Mouse (Mus musculus) olfactory bulb, adult 2 months (tissue): ENCODE data around the gene Apc2. TPM values are rescaled to one million over a fixed set of nuclear protein-coding genes. Genes with fewer than 3 reads are reported as not detected.
"Not testable (repeated sequence)": the region's sequence is repeated elsewhere in the genome, so short reads cannot be mapped to it uniquely, and the experiment has no call there.

Source experiments
- H3K27ac ChIP-seq: fragments of 200-500 bp; 2 replicates; pipeline ENCODE4 v1.5.1; 2012; ENCODE audit warnings: low read depth, low read length; ENCODE audit not compliant: insufficient read depth
- H3K4me1 ChIP-seq: fragments of 200-500 bp; 2 replicates; pipeline ENCODE4 v1.6.1; 2012; ENCODE audit warnings: low read length; ENCODE audit not compliant: control insufficient read depth, insufficient read depth
- H3K4me3 ChIP-seq: fragments of 200-500 bp; 2 replicates; pipeline ENCODE4 v1.5.1; 2012; ENCODE audit warnings: mild to moderate bottlenecking, low read depth, low read length, moderate library complexity; ENCODE audit not compliant: insufficient read depth
- CTCF ChIP-seq: fragments of 200-500 bp; IDR thresholded peaks from 2 replicates; pipeline ENCODE4 v1.5.1; 2012; ENCODE audit warnings: low read depth, mild to moderate bottlenecking, low read length, moderate library complexity; ENCODE audit not compliant: insufficient read depth
- POLR2A ChIP-seq: fragments of 200-500 bp; IDR thresholded peaks from 2 replicates; pipeline ENCODE4 v1.6.1; 2012; ENCODE audit warnings: mild to moderate bottlenecking, low read depth, low read length, moderate library complexity; ENCODE audit not compliant: insufficient read depth
- WGBS: fragments of 180-500 bp; shearing (Covaris S2); methylation state at CpG from one replicate; pipeline ENCODE4 v1.1.7; 2018; 5-methylcytosine and 5-hydroxymethylcytosine counted together
- polyA plus RNA-seq: library from polyadenylated mRNA; stranded (reverse); fragments of >200 nt; gene quantifications from 2 replicates; pipeline ENCODE4 v1.2.4, GENCODE M21; 2012; ENCODE audit warnings: low replicate concordance; ENCODE audit not compliant: missing spikeins, insufficient read depth, insufficient read length

Gene Apc2
- polyA plus RNA-seq, 1 experiment = not detected

GRCm38 (mm10) chr10:80343425-80343895 lies 47.7 kb downstream of the Apc2 start:
- 38% methylated on average over 13 of the region's 13 CpGs for WGBS
- peaks cover 46% of the 10 kb centered on the region for H3K4me1 ChIP-seq
- no peak overlapping the region; the same call in 1 of the 2 replicates for H3K4me3 ChIP-seq
- no peak overlapping the region for H3K27ac ChIP-seq
- TF ChIP-seq CTCF (no peak), POLR2A (no peak)

- H3K4me1 ChIP-seq = peaks cover 50% of the 10 kb centered on the region
- no peak overlapping the region for H3K4me3 ChIP-seq
- H3K27ac ChIP-seq = no peak overlapping the region
- TF ChIP-seq POLR2A (no peak), CTCF (no peak)
- WGBS = 42% methylated on average over 9 of the region's 9 CpGs
These were observed 48.4 kb downstream of the Apc2 start for GRCm38 (mm10) chr10:80344131-80344661.

GRCm38 (mm10) chr10:80345122-80345521 lies 49.3 kb downstream of the Apc2 start:
- H3K27ac ChIP-seq = no peak overlapping the region
- WGBS = 6% methylated on average over 16 of the region's 16 CpGs
- H3K4me3 ChIP-seq = no peak overlapping the region
- no peak for TF ChIP-seq CTCF
- no peak for TF ChIP-seq POLR2A
- H3K4me1 ChIP-seq = peaks cover 49% of the 10 kb centered on the region

- WGBS = 89% methylated on average over 6 of the region's 6 CpGs
These were observed 50.2 kb downstream of the Apc2 start for GRCm38 (mm10) chr10:80345929-80346328.

GRCm38 (mm10) chr10:80347514-80347967 lies 51.8 kb downstream of the Apc2 start:
- TF ChIP-seq POLR2A (no peak), CTCF (no peak)
- no peak overlapping the region for H3K27ac ChIP-seq
- H3K4me1 ChIP-seq = peaks cover 38% of the 10 kb centered on the region
- WGBS = 10% methylated on average over 17 of the region's 17 CpGs
- H3K4me3 ChIP-seq = peak overlapping the region; percentile 22; the same call in 1 of the 2 replicates

More at GRCm38 (mm10) chr10:80345929-80346328, 50.2 kb downstream of the Apc2 start:
- not testable (repeated sequence) for H3K4me3 ChIP-seq, H3K27ac ChIP-seq
- peaks cover 48% of the 10 kb centered on the region for H3K4me1 ChIP-seq

- Histone ChIP-seq H3K4me3 (peak within 1 kb of the TSS; percentile 22), H3K27ac (no peak within 1 kb of the TSS), H3K4me1 (peaks cover 32% of the 10 kb centered on the region)
- TF ChIP-seq POLR2A (no peak), CTCF (peak; percentile 67)
- WGBS = 1% methylated on average over 42 of the region's 42 CpGs
These were observed 52.5 kb downstream of the Apc2 start, which contains the start of gene Adamtsl5 for GRCm38 (mm10) chr10:80348244-80348781. Gene Adamtsl5, minus strand, starts transcription at chr10:80348412.

GRCm38 (mm10) chr10:80348981-80349380 lies 53.2 kb downstream of the Apc2 start:
- TF ChIP-seq CTCF (no peak), POLR2A (no peak)
- 20% methylated on average over 26 of the region's 26 CpGs for WGBS

GRCm38 (mm10) chr10:80350292-80350691 lies 54.5 kb downstream of the Apc2 start:
- H3K27ac ChIP-seq = no peak overlapping the region
- WGBS = 7% methylated on average over 7 of the region's 7 CpGs
- no peak overlapping the region for H3K4me3 ChIP-seq
- TF ChIP-seq POLR2A (no peak), CTCF (peak; percentile 86)
- H3K4me1 ChIP-seq = peaks cover 18% of the 10 kb centered on the region

More at GRCm38 (mm10) chr10:80348981-80349380, 53.2 kb downstream of the Apc2 start:
- Histone ChIP-seq H3K27ac (no peak overlapping the region), H3K4me1 (peaks cover 27% of the 10 kb centered on the region), H3K4me3 (no peak overlapping the region)

GRCm38 (mm10) chr10:80351896-80352295 lies 56.1 kb downstream of the Apc2 start:
- peaks cover 31% of the 10 kb centered on the region for H3K4me1 ChIP-seq
- H3K4me3 ChIP-seq = no peak overlapping the region
- WGBS = 36% methylated on average over 11 of the region's 11 CpGs
- TF ChIP-seq POLR2A = no peak
- no peak for TF ChIP-seq CTCF
- H3K27ac ChIP-seq = no peak overlapping the region
